Comparison of ENCODE assay signal across 13 mouse cellular contexts in genomic region chr6:56027966-56028365, GRCm38 (mm10). TPM values are rescaled to one million over a fixed set of nuclear protein-coding genes. Genes with fewer than 3 reads are reported as not detected.
A peak's percentile ranks its signal among the peaks of the same experiment; 100 is the strongest.
DNase-seq lines count a peak whose midpoint lies in the region.
"Had no signal": no experiment of that assay in that cellular context is flagged by ENCODE, and none has a peak within 500 bp of the region (broad histone marks: within the 10 kb centered on the region; RNA-seq: fewer than 3 reads in every experiment).

No protein-coding gene starts in this region.

- peak; percentile 54 to 61 for DNase-seq in cerebellum, postnatal 14 days
- no peak for DNase-seq in cerebellum, adult 8-10 months
- peak; percentile 1 for DNase-seq in kidney, adult 9 months
- no peak for DNase-seq in kidney, postnatal 4 days
- peak; percentile 42 to 51 for DNase-seq in right cerebral cortex, postnatal 10 days (ENCODE audit: low spot score in 2 of 2)
- no peak for DNase-seq in right cerebral cortex, adult 2 months (ENCODE audit: low spot score in 2 of 2)
- no peak for DNase-seq in gastrocnemius, adult 8-10 months (ENCODE audit: low spot score in 2 of 2)
- DNase-seq: B cell, adult 2 months; gastrocnemius, adult 2 months; layer of hippocampus, postnatal 36 days; thymus, postnatal 25 days had no signal

RNA-seq across cellular contexts. Expression of gene Ppp1r17, which starts 10.7 kb away (rescaled TPM):
- not detected for total RNA-seq in gastrocnemius, adult 8-10 months (2022)
- total RNA-seq: gastrocnemius, adult 2 months; heart, adult 18-20 months; megakaryocyte progenitor cell, adult 5-6 weeks had no signal

Comparison
In these comparisons a context has a peak if more than half of its experiments do, and no peak if none do; other contexts are left out.
1. DNase-seq: peak in cerebellum, postnatal 14 days (2 of 2), kidney, adult 9 months (single experiment) and right cerebral cortex, postnatal 10 days (2 of 2); none in cerebellum, adult 8-10 months (single experiment), kidney, postnatal 4 days (0 of 2), right cerebral cortex, adult 2 months (0 of 2) and gastrocnemius, adult 8-10 months (0 of 2).